Mouse (Mus musculus) forebrain, embryonic 10.5 days (tissue): Measurements from ENCODE around the gene Maob. TPM values are rescaled to one million over a fixed set of nuclear protein-coding genes. Genes with fewer than 3 reads are reported as not detected.

ENCODE experiments used
- DNase-seq: peaks from one replicate; pipeline ENCODE4 v3.0.0-alpha.2; 2017; ENCODE audit warnings: low spot score; ENCODE audit errors: extremely low spot score
- H3K27ac ChIP-seq: fragments of 300-500 bp; sonication (generic); 2 replicates; pipeline ENCODE4 v1.5.1; 2016; ENCODE audit warnings: mild to moderate bottlenecking
- H3K27me3 ChIP-seq: fragments of 300-500 bp; sonication (generic); 2 replicates; pipeline ENCODE4 v1.6.1; 2016; ENCODE audit warnings: mild to moderate bottlenecking; ENCODE audit not compliant: poor library complexity, severe bottlenecking
- H3K36me3 ChIP-seq: fragments of 300-500 bp; sonication (generic); replicated peaks from 2 replicates; pipeline ENCODE4 v1.6.1; 2016; ENCODE audit warnings: mild to moderate bottlenecking, moderate library complexity
- H3K4me1 ChIP-seq: fragments of 300-500 bp; sonication (generic); 2 replicates; pipeline ENCODE4 v1.6.1; 2016
- H3K4me3 ChIP-seq: fragments of 300-500 bp; sonication (generic); 2 replicates; pipeline ENCODE4 v1.5.1; 2016; ENCODE audit warnings: mild to moderate bottlenecking, moderate library complexity
- H3K9me3 ChIP-seq: fragments of 300-500 bp; sonication (generic); 2 replicates; pipeline ENCODE4 v1.6.1; 2016; ENCODE audit warnings: mild to moderate bottlenecking, moderate library complexity
- WGBS: fragments of 180-500 bp; shearing (Covaris S2); methylation state at CpG from one replicate; pipeline ENCODE4 v1.1.7; 2016; 5-methylcytosine and 5-hydroxymethylcytosine counted together
- polyA plus RNA-seq: library from polyadenylated mRNA; unstranded; fragments of >200 nt; fragmentation: Nextera tagmentation; extraction: Ambion mirVana; gene quantifications from 2 replicates; pipeline ENCODE4 v1.2.1, GENCODE M21; 2016

The Maob gene
- polyA plus RNA-seq = 7.1 and 8.1 TPM in 2 replicates

- Histone ChIP-seq H3K27ac (peak within 1 kb of the TSS; percentile 60), H3K27me3 (peaks cover 14% of the 10 kb centered on the region; the same call in 1 of the 2 replicates), H3K4me1 (peaks cover 9% of the 10 kb centered on the region), H3K9me3 (no peaks in the 10 kb centered on the region), H3K36me3 (no peaks in the 10 kb centered on the region), H3K4me3 (peak within 1 kb of the TSS; percentile 43)
- DNase-seq = peak; percentile 21
- WGBS = 23% methylated on average over 17 of the region's 18 CpGs
Observed at GRCm38 (mm10) chrX:16817261-16817769, at the start of gene Maob. TSS of gene Maob (minus strand) at chrX:16817366.

- Histone ChIP-seq H3K4me1 (no peaks in the 10 kb centered on the region), H3K9me3 (no peaks in the 10 kb centered on the region), H3K27me3 (no peaks in the 10 kb centered on the region), H3K36me3 (no peaks in the 10 kb centered on the region), H3K27ac (no peak overlapping the region), H3K4me3 (no peak overlapping the region)
- no peak for DNase-seq
Observed at GRCm38 (mm10) chrX:16860244-16860643, 43.1 kb upstream of the Maob start.

GRCm38 (mm10) chrX:16846034-16846433, 28.9 kb upstream of the Maob start:
- WGBS = 84% methylated on average over 2 of the region's 2 CpGs
- no peaks in the 10 kb centered on the region for H3K9me3 ChIP-seq
- no peaks in the 10 kb centered on the region for H3K36me3 ChIP-seq
- no peak for DNase-seq
- no peaks in the 10 kb centered on the region for H3K4me1 ChIP-seq
- no peak overlapping the region for H3K4me3 ChIP-seq
- no peaks in the 10 kb centered on the region for H3K27me3 ChIP-seq
- no peak overlapping the region for H3K27ac ChIP-seq

- Histone ChIP-seq H3K27ac (no peak overlapping the region), H3K27me3 (no peaks in the 10 kb centered on the region), H3K4me1 (no peaks in the 10 kb centered on the region), H3K9me3 (no peaks in the 10 kb centered on the region), H3K4me3 (no peak overlapping the region), H3K36me3 (no peaks in the 10 kb centered on the region)
- DNase-seq = no peak
- 89% methylated on average over 2 of the region's 2 CpGs for WGBS
Observed at GRCm38 (mm10) chrX:16841443-16841842, 24.3 kb upstream of the Maob start.

DNA sequence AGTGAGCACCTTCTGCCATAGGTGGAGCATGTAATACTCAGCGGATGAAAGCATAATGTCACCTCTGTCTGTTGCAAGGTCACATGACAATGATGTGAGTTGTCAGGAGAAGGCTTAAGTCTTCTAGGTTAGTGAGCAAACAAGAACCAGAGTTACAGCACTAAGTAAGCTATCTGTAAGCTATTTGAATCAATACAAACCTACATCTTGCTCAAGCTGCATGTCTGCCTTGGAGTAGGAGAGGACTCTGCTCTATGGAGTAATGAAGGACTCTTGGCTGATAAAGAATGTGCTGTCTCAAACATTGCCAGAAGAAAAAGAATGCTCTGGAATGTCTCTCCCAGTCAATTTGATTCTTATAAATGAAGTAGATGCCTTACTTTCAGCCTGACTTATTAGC, 20.1 kb upstream of the Maob start:
- no peak for DNase-seq
- Histone ChIP-seq H3K27me3 (no peaks in the 10 kb centered on the region), H3K4me3 (no peak overlapping the region), H3K27ac (no peak overlapping the region), H3K9me3 (no peaks in the 10 kb centered on the region), H3K4me1 (no peaks in the 10 kb centered on the region), H3K36me3 (no peaks in the 10 kb centered on the region)
- WGBS = 94% methylated on average over 1 of the region's 1 CpGs

GRCm38 (mm10) chrX:16836488-16837082, 19.4 kb upstream of the Maob start:
- Histone ChIP-seq H3K36me3 (no peaks in the 10 kb centered on the region), H3K27me3 (no peaks in the 10 kb centered on the region), H3K4me1 (no peaks in the 10 kb centered on the region), H3K4me3 (no peak overlapping the region), H3K9me3 (no peaks in the 10 kb centered on the region), H3K27ac (no peak overlapping the region)
- DNase-seq = no peak

DNA sequence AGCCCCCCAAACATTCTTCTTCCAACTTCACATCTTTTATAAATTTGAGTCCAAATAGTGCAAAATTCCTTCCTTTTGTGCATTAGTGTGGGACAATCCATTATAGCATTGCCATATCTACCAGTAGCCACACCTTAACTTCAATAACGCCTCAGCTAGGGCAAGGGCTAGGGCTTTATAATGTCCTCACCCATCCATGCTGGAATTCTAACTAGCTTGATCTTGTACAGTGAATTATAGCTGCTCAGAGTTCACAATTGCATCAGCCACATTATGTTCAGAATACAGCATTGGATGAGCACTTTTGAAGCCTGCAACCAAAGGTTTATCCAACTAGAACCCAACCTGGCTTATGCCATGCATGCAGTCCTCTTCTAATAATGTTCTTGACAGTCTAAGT, 8.9 kb upstream of the Maob start:
- 81% methylated on average over 1 of the region's 1 CpGs for WGBS
- no peaks in the 10 kb centered on the region for H3K4me1 ChIP-seq
- H3K27ac ChIP-seq = no peak overlapping the region
- no peak for DNase-seq
- no peaks in the 10 kb centered on the region for H3K27me3 ChIP-seq
- no peaks in the 10 kb centered on the region for H3K36me3 ChIP-seq
- H3K9me3 ChIP-seq = no peaks in the 10 kb centered on the region
- H3K4me3 ChIP-seq = no peak overlapping the region

DNA sequence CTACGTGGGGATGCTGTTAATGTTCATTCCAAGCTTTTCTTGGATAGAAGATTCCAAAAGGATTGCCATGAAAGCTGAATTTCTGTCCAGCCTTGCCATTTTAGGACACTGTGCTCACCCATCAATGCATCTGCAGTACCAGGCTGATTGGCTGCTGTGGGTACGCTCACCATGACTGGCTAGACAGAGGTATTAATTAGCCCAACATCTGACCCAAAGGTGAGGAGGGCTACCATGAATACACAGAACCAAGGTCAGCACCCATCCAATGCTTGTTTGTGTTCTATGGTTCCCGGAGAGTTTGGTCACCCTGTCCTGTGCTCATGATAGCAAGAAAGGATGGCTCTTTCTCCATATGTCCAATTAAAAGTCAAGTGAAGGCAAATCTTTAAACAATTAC, 1.2 kb downstream of the Maob start:
- H3K36me3 ChIP-seq = no peaks in the 10 kb centered on the region
- WGBS = 89% methylated on average over 3 of the region's 3 CpGs
- H3K4me1 ChIP-seq = peaks cover 9% of the 10 kb centered on the region
- peaks cover 14% of the 10 kb centered on the region; the same call in 1 of the 2 replicates for H3K27me3 ChIP-seq
- H3K4me3 ChIP-seq = no peak overlapping the region
- H3K27ac ChIP-seq = no peak overlapping the region
- H3K9me3 ChIP-seq = no peaks in the 10 kb centered on the region
- no peak for DNase-seq

DNA sequence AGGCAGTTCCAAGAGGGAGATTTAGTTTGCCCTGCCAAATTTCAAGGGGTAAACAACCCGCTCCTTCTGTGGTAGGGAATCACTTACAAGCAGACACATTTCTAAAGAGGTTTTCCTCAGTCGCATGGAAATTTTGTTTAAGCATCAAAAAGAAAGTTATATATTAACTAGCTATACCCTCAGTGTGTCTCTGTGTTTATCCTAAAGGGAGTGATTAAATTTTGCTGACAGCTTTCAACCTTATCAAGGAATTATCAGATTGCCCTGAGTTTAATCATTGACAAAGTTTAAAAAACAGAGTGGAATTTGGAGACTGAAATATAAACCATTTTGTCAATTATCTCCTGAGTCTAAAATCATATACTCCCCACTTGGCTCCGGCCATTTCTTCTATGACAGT, 5.1 kb downstream of the Maob start:
- DNase-seq = no peak
- Histone ChIP-seq H3K27ac (no peak overlapping the region), H3K36me3 (no peaks in the 10 kb centered on the region), H3K27me3 (peaks cover 14% of the 10 kb centered on the region; the same call in 1 of the 2 replicates), H3K4me3 (no peak overlapping the region), H3K4me1 (peaks cover 4% of the 10 kb centered on the region), H3K9me3 (no peaks in the 10 kb centered on the region)
- WGBS = 85% methylated on average over 3 of the region's 3 CpGs

GRCm38 (mm10) chrX:16767453-16767852, 49.7 kb downstream of the Maob start:
- H3K27ac ChIP-seq = no peak overlapping the region
- no peak for DNase-seq
- no peak overlapping the region for H3K4me3 ChIP-seq
- H3K36me3 ChIP-seq = no peaks in the 10 kb centered on the region
- no peaks in the 10 kb centered on the region for H3K4me1 ChIP-seq
- WGBS = 55% methylated on average over 1 of the region's 1 CpGs
- H3K27me3 ChIP-seq = no peaks in the 10 kb centered on the region
- no peaks in the 10 kb centered on the region for H3K9me3 ChIP-seq

GRCm38 (mm10) chrX:16766156-16766555, 51.0 kb downstream of the Maob start:
- no peak overlapping the region for H3K27ac ChIP-seq
- DNase-seq = no peak
- 72% methylated on average over 4 of the region's 4 CpGs for WGBS

GRCm38 (mm10) chrX:16761430-16761829, 55.7 kb downstream of the Maob start:
- Histone ChIP-seq H3K4me1 (no peaks in the 10 kb centered on the region), H3K4me3 (no peak overlapping the region)
- 54% methylated on average over 3 of the region's 3 CpGs for WGBS

More at GRCm38 (mm10) chrX:16766156-16766555, 51.0 kb downstream of the Maob start:
- no peaks in the 10 kb centered on the region for H3K9me3 ChIP-seq
- H3K27me3 ChIP-seq = no peaks in the 10 kb centered on the region
- H3K4me3 ChIP-seq = no peak overlapping the region
- H3K4me1 ChIP-seq = no peaks in the 10 kb centered on the region
- H3K36me3 ChIP-seq = no peaks in the 10 kb centered on the region

DNA sequence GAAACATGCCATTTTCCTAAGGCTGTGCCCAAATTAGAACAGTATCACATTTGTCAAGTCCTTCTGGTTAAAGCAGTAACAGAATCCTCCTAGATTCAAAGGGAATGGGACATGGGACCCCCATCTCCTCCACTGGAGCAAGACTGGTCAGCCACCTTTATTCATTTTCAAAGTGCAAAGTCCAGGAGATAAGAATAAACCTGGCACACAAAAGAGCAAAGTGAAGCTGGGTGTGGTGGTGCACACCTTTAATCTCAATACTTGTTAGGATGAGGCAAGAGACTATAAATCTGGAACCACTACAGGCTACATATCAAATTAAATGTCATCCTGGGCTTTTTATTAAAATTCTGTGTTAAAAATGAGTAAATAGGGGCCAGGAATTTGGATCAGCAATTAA, 62.4 kb downstream of the Maob start:
- no peak for DNase-seq
- Histone ChIP-seq H3K36me3 (no peaks in the 10 kb centered on the region), H3K27ac (no peak overlapping the region), H3K9me3 (no peaks in the 10 kb centered on the region), H3K4me3 (no peak overlapping the region), H3K4me1 (no peaks in the 10 kb centered on the region), H3K27me3 (no peaks in the 10 kb centered on the region)

More at GRCm38 (mm10) chrX:16761430-16761829, 55.7 kb downstream of the Maob start:
- Histone ChIP-seq H3K27ac (no peak overlapping the region), H3K9me3 (no peaks in the 10 kb centered on the region), H3K36me3 (no peaks in the 10 kb centered on the region), H3K27me3 (no peaks in the 10 kb centered on the region)
- no peak for DNase-seq

DNA sequence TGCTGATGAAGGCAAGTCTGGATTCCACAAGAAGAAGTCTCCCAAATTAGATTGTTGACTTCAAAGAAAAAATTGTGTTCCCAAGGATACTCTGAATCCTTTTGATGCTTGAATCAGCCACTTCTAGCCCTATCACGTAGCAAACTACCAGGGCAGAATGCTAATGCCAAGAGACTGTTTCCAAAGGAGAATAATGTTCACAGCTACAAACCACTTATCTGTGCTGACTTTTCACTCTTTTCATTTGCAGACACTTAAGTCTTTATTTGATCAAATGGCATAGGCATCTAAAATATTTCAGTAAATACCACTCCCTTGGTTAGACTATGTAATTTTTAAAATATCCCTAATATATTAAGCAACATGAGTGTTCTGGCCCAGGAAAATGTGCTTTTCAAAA, 68.2 kb downstream of the Maob start:
- Histone ChIP-seq H3K27ac (no peak overlapping the region), H3K36me3 (no peaks in the 10 kb centered on the region), H3K27me3 (no peaks in the 10 kb centered on the region), H3K4me1 (no peaks in the 10 kb centered on the region), H3K4me3 (no peak overlapping the region), H3K9me3 (no peaks in the 10 kb centered on the region)
- 53% methylated on average over 1 of the region's 1 CpGs for WGBS
- no peak for DNase-seq
